Mouse (Mus musculus): ENCODE data around the gene Zfp868.
A peak's percentile ranks its signal among the peaks of the same experiment; 100 is the strongest.
"Not testable (repeated sequence)": the region's sequence is repeated elsewhere in the genome, so short reads cannot be mapped to it uniquely, and the experiment has no call there.

Gene Zfp868

DNA sequence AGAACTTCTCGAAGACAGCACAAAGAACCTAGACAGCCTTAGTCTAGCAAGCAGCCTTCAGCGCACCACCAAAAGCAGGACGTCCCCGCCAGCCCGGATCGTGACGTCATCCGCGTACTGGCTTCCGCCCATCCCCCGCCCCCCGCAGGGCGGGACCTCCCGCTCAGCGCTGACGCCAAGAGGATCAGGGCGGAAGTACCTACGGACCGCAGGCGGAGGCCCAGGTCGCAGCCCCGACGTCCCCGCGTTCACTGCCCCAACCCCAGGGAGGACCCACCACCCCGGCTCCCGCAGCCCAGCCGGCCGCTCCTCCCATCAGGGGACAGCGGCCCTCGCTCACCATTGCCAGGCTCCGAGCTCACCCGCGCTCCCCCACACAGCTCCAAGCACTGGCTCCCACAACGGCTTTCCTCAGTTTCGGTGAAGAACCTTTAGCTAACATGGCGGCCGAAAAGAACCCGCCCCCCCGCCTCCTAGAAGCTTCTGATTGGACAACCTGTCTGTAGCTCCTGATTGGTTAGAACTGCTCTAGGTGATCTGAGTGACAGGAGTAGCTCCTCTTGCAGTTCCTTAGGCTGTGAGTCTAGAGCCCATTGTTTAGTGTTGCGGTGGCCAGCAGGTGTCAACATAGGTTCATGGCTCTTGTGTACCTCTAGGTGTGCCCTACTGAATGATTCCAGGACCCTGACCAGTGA, at the start of gene Zfp868:
Gene Zfp868 (minus strand): TSS at position 454 of the 695 bp plus-strand sequence.
- peak; percentile 97 for DNase-seq (ENCODE audit: extremely low spot score)

DNA sequence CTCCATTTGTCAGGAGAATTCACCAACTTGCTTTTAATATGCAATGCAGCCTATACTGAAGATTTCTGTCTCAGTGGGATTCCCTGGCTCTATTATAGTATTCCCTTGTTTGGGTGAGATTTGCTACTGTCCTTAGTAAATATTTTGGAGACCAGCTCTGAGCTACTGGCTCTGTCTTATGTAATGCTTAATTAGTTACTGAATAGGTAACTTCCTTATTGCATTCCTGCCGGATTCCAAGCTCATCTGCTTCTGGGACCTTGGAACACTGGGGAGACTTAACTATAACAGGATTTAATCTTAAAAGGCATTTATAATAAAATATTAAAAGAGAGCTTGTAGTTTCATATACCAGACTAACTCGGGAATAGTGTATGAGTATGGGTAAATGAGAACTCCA, 39.7 kb upstream of the Zfp868 start:
- DNase-seq (ENCODE audit: extremely low spot score), result not testable (repeated sequence)

DNA sequence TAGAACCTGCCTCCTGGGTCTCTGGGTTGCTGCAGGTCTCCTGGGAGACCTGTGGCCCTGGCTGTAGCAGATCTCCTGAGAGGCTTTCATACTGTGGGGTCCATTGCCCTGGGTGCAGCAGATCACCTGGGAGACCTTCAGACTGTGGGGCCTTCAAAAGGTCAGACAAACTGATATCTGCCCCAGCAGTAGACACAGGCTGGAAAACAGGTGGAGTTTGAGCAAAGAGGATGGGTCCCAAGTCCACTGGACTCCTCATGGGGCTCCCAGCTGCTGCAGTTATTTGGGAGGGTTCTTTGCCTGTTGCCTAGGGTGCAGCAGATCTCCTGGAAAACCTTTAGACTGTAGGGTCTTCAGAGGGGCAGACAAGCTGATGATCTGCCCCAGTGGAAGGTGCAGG, 35.9 kb upstream of the Zfp868 start:
- DNase-seq (ENCODE audit: extremely low spot score), result no peak

DNA sequence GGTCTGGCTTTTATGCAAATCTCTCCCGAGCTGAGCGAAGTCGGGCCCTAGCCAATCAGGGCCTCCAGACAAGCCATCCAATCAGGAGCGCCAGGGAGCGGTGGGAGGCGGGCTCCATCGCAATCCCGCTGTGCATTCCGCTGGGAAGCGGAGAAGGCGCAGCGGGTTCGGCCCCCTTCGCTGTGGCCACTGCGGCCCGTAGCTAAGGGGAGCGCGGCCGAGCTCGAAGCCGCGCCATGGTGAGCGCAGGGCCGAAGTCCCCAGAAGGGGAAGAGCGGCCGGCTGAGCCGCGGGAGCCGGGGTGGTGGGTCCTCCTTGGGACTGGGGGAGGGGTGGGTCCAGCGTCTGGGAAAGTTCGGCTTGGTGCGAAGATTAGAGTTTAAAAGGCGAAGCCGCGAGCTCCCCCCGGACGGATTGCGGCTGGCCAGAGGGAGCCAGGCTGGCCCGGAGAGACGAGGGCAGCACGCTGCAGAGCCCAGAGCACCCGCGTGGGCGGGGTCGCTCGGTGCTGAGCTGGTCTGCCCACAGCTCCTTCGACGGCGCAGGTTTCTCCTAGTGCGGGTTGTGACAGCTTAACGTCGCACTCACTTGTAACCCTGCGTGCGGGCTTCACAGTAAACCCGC, 29.1 kb upstream of the Zfp868 start, which contains the start of gene Zfp964:
Gene Zfp964 (plus strand): TSS at position 122 of the 624 bp plus-strand sequence.
- DNase-seq (ENCODE audit: extremely low spot score), result peak; percentile 92

DNA sequence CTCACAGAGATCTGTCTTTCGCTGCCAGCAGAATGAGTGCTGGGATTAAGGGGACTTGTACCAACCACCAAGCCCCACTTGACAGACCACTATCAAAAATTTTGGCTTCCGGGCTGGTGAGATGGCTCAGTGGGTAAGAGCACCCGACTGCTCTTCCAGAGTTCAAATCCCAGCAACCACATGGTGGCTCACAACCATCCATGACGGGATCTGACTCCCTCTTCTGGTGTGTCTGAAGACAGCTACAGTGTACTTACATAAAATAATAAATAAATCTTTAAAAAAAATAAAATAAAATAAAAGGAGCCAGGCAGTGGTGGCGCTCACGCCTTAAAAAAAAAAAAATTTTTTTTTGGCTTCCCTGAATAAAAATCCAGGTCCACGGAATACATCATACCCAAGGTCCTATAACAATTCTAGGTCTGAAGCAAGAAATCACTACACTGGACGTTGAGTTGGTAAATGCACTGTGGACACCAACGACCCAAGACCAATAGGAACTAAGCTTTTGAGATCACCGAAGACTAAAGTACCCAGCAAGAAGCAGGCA, 28.5 kb upstream of the Zfp868 start:
- no peak for DNase-seq (ENCODE audit: extremely low spot score)

DNA sequence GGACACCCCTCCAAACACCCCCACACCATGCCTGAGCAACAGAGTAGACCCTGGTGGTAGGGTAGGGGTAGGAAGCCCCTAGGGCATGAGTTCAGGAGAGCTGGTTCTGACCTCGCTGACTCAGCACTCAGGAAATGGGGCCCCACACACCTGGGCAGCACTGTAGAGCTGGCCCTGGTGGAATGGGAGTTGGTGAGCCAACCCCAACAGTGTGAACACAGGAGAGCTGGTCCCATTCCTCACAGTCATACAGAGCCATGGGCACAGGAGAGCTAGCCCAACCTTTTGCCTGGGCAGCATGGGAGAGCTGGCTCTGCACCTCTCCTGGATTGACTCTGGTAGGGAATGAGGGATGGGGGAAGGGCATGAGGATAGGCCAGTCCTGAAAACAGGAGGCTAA, 7.3 kb downstream of the Zfp868 start:
- DNase-seq (ENCODE audit: extremely low spot score), result no peak

DNA sequence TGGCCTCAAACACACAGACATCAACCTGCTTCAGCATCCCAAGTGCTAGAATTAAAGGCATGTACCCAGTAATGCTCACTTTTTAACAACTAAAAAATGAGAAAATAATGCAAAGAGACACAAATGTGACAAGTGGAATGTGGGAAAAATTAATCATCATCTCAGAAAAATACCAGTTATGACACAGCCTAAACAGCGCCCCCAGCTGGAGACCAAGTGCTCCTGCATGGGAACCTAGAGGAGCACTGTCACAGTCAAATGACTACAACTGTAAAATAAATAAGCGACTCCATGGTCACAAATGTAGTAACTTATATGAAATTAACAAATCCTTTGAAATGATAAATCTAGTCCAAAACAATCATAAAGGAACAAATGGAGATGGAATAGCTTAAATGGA, 10.7 kb downstream of the Zfp868 start:
- no peak for DNase-seq (ENCODE audit: extremely low spot score)

DNA sequence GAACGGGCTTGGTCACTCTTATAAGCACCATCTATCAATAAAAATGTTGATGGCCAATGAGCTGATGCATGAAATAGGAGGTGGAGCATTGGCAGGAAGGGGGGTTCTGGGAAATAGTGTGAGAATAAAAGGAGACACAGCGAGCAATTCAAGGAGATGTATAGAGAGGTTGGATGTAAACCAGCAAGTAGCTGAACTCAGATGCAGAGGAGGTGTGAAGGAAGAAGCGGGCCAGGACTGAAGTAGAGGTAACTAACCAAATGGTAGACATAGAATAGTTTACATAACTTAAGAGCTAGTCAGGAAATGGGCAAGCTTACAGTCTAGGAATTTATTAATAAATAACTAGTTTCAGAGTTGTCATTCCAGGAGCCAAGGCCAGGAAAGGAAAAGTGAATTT, 27.8 kb downstream of the Zfp868 start:
- not testable (repeated sequence) for DNase-seq (ENCODE audit: extremely low spot score)

DNA sequence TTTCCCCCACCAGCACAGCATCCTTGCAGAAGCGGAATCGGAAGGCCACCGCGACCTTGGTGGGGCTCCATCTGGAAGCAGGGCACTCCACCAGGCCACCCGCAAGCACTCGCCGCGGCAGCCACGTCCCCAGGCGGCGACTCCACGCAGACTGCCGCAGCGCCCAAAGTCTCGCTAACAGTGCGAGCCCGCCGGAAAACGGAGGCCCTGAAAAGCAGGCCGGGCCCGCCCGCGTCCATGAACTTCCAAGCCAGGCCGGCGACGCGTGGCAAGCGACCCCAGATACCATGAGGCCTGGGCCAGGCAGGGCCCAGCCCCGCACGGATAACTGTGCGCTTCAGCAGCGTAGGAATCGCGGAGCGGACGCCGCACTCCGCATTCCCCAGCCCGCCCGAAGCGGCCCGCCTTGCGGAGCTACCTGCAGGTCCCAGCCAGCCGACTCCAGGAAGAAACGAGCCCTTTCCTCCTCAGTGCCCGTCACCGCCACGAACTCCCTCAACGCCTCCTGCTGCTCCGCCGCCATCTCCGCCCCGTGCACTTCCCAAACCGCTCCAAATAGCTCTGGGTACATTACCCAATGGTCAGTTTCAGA, 40.6 kb downstream of the Zfp868 start:
- peak; percentile 61 for DNase-seq (ENCODE audit: extremely low spot score)

DNA sequence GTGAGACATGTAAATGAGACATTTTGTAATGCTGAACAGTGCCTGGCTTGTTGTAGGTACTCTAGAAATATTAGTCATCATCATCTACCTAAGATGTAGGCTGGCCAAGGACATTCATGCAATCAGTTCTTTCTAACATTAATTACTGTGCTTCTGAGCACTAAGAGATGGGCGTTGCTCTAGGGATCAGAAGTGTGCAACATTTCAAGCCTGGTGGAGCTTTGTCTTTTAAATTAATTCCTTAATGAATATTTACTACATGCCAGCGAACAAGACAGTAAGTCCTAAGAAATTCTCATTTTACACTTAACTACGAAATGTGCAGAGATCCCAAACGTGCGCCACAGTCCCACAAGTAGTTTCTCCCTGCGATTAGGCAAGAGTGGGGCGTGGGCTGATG, 41.1 kb downstream of the Zfp868 start:
- DNase-seq (ENCODE audit: extremely low spot score), result not testable (repeated sequence)

All from embryo, embryonic 9.5 days (tissue).